Mouse (Mus musculus): ENCODE data around the gene Uap1l1. TPM values are rescaled to one million over a fixed set of nuclear protein-coding genes. Genes with fewer than 3 reads are reported as not detected.
"Not testable (repeated sequence)": the region's sequence is repeated elsewhere in the genome, so short reads cannot be mapped to it uniquely, and the experiment has no call there.

Gene Uap1l1
- total RNA-seq (2022): 10 to 100 TPM; 29.5 to 48.3 (median 31.5) TPM

DNA sequence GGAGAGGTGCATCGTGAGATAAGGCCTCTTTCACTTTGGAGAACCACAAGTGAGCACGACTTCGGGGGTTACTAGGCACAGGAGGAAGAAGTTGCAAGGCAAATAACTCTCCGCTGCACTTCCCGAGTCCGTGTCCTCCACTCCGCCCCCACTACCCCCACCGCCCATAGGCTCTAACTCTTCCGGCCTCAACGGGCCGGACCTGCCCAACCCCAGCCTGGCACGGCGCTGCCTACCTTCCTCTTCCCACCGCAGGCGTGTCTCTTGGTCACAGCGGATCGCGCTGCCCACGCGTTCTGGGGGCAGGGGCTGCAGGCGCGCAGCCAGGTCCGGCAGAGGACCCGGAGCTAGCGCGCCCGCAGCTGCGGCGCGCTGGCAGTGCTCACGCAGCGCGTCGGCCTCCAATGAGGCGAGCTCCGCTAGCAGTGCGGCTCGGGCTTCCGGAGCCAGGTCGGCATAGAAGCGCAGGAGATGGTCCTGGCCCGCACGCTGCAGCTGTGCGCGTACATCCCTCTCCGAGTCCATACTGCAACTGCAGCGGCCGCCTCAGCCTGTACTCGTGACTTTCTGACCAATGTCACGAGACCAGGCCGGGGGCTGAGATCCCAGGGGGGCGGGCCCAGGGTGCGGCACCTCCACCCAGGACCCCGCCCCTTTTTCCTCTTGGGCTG is at the start of gene Uap1l1:
TSS of gene Uap1l1 (minus strand) at position 592 of the 671 bp plus-strand sequence.
- peak; percentile 74 for DNase-seq

DNA sequence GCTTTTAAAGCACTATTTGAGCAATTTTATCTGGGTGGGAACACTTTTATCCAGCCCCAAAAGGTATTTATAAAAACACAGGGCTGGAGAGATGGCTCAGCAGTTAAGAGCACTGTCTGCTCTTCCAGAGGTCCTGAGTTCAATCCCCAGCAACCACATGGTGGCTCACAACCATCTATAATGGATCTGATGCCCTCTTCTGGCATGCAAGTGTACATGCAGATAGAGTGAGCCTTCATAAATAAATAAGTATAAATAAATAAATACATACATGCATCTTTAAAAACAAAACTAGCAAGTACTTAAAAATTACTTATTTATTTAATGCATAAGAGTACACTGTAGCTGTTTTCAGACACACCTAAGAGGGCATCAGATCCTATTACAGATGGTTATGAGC is 48.0 kb upstream of the Uap1l1 start:
- DNase-seq: not testable (repeated sequence)

DNA sequence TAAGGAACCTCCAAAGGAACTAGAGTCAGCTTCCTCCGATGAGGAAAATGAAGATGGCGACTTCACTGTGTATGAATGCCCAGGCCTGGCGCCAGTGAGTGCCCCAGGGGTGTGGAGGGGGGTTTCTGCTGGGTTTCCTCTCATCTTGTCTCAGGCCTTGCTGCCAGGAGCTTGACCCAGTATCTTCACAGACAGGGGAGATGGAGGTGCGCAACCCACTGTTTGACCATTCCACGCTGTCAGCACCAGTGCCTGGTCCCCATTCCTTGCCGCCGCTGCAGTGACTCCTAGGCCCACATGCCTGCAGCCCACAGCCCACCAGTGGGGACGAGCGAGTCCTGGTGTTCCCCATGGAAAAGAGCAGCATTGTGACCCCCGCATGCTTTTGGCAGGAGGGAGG is 43.4 kb upstream of the Uap1l1 start:
- no peak for DNase-seq

DNA sequence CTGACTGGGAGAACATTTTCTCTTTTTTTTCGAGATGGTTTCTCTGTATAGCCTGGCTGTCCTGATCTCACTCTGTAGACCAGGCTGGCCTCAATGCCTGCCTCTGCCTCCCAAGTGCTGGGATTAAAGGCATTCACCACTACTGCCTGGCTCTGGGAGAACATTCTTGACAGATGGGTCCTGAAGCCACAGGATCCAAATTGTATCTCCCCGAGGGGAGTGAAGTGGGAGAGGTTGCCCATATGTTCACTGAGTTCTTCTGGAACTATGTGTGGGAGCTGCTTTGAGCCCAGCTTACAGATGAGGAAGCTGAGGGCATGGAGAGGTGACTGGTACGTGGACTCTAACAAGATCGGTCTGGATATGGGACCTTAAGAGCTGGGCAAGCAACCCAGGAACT is 38.5 kb upstream of the Uap1l1 start:
- no peak for DNase-seq

DNA sequence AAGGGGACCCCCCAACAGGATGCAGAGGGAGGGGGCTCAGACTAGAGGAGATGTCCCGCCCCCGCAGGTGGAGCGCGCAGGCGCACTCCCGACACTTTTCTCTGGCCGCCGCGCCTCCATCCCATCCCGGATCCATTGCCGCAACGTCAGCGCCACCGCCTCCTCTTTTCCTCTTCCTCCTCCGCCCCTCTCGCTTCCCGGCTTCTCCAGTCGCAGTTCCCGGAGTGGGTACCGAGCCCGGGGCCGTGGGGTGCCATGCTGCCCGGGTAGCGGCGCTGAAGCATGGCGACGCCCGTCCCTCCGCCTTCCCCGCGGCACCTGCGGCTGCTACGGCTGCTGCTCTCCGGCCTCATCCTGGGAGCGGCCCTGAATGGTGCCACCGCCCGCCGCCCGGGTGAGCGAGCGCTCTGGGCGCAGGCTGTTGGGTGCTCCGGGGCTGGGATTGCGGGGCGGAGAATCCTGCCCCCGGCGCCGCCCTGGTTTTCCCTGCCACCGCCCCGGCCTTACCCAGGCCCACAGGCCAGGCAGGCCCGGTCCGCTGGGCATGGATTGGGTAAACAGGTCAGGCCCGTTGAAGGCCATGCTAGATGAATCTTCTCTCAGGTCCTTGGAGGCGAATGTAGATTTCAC is 37.6 kb upstream of the Uap1l1 start:
- DNase-seq: peak; percentile 77

DNA sequence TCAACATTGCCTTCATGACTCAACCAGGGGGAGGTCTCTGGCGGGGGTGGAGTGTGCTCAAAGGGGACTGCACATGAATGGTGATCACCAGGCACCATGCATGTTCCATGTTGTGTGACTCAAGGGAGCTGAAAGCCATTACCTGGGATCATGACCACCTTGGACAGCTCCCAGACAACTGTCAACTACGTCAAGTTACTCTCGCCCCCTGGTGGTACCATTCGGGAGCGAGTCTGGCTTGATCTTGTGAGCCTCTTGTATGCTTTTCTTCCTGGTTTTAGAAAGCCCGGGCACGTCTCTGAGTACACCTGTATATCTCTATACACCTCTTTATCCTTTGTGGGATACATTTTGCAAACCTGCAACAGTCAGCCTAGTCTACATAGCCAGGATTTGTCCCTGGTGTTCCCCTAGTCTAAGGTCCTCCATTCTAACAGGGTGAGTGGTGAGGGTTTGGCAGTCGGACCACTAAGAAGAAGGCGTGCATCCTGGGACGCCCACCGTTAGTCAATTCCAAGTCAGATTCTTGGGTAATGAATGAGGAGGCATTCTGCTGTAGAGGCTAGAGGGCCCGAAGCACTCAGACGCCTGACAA is 37.0 kb upstream of the Uap1l1 start:
- DNase-seq: peak; percentile 40

DNA sequence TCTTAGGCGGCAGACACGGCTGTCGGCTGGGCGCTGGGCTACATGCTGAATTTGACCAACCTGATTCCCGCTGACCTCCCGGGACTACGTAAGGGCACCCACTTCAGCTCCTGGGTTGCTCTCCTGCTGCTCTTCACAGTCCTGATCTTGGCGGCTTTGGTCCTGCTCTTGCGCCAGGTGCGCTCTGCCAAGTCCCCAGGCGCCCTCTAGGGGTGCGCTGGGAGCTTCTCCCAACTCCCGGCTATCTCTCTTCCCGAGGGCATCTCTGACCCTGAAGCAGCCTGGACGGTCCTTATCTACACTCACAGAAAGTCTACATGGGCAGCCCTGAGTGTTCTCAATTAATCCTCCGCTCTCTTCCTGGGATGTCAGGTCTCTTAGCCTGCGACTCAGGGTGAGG is 35.3 kb upstream of the Uap1l1 start:
- peak; percentile 35 for DNase-seq

DNA sequence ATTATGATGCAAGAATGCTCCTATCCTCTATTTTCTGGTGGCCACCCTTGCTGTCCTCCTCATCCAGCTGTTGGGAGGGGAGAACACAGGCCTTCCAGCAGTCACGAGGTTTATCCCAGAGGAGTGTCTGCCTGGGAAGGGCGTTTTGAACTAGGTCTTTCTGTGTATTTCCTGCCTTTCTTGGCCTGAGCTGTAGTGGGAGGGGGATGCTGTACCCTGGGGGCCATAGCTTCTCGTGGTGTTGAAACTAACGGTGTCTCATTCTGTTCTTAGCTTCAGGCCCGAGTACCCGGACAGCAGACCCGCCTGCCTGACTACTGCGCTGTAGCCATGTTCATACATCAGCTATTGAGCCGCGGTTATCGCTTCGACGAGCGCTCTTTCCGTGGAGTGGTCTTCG is 34.8 kb upstream of the Uap1l1 start:
- no peak for DNase-seq

DNA sequence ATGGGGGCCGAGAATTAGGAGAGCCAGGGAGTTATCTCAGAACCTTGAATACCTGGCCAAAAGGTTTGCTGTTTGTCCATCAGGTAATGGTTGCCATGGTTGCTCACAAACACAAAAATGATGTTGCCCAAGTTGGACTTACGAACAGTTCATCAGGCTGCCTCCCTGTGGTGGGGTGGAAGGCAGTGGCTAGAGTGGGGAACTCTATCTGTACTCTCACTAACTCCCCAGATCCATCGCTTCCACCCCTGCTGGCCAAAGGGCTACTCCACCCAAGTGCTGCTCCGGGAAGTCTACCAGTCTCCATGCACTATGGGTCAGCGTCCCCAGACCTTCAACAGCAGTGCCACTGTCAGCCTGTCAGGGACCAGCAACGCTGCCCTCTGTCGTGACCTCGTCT is 33.6 kb upstream of the Uap1l1 start, which contains the start of gene Npdc1:
TSS of gene Npdc1 (plus strand) at position 301 of the 400 bp plus-strand sequence.
- DNase-seq: no peak

DNA sequence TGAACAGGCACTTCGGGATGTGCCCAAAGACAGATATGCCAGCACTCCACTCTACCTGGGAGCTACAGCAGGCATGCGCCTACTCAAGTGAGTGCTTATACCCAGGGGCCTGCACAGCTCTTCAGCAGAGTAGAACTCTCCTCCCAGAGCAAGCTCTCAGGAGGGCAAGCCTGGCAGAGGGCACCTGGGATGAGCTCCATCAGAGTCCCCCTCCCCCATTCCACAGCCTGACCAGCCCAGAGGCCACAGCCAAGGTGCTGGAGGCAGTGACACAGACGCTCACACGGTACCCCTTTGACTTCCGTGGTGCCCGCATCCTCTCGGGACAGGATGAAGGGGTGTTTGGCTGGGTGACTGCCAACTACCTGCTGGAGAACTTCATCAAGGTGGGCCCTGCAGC is 32.6 kb upstream of the Uap1l1 start:
- no peak for DNase-seq

DNA sequence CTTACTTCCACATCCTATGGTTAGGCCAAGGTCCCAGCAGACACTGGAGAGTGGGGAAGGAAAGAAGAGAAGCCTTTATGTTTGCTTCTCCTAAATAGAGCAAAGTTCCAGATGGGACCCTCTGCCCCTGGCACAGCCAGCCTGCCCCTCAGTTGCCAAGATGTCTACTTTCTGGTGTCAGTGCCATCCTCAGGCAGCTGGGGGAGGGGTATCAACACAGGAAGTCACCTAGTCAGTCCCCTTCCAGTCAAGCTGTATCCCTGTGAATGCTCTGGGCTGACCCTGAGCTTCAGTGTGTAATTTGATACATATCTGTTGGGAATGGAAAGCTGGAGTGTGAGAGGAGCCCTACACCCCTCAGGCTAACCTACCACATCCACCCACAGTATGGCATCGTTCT is 31.5 kb upstream of the Uap1l1 start:
- no peak for DNase-seq

DNA sequence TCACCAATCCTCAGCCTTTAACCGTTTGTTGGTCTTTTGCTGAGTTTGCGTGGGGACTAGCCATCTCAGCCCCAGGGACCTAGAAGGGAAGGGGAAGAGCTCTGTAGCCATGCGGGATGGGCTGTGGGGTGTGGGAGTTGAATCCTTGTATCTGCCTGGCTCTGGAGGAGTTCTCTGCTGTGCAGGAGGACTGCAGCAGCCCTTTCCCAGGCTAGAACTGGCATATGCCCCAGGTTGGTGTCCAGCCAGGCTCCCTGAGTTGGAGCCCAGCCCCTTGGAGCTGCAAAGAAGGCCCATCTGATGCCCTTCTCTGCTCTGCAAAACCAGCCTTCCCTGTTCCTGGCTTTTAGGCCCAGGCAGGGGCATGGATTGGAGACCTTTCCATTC is 31.1 kb upstream of the Uap1l1 start:
- no peak for DNase-seq

DNA sequence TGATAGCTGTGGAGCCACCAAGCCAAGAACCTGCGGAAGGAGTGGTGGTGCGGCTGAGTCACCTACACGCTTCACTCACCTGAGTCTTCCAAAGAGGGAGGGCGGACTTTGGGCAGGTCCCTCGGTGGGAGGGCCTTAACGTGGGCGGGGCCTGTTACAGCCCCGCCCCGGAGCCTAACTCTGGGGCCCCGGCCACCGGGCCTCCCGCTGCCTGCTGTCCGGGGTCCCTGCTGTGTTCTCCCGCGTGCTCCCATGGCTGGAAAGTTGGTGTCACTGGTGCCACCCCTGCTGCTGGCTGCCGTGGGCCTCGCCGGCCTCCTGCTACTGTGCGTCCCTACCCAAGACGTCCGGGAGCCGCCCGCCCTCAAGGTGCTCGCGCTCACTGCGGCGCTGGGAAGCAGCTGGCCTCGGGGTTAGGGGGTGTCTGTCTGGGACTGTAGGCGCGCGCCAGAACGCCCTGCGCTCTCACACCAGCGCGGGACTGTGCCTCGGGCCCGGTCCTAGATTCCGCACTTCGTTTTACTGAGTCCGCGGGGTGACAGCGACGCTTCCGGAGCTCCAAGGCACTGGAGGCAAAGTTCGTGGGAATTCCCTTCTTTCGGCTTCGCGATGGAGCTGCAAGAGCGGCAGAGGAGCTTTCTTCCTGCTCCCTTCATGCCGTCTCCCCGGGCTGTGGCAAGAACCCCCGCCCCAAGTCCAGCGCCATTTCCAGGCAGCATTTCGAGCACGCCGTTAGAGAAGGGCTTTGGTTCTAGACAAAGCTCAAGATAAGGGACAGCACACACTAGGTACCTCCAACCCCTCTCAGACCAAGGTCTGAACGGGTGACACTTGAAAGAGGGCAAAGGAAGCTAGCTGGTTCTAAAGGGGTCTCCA is 30.5 kb upstream of the Uap1l1 start, which contains the start of gene Entpd2:
TSS of gene Entpd2 (plus strand) at position 154 of the 876 bp plus-strand sequence.
- no peak for DNase-seq

DNA sequence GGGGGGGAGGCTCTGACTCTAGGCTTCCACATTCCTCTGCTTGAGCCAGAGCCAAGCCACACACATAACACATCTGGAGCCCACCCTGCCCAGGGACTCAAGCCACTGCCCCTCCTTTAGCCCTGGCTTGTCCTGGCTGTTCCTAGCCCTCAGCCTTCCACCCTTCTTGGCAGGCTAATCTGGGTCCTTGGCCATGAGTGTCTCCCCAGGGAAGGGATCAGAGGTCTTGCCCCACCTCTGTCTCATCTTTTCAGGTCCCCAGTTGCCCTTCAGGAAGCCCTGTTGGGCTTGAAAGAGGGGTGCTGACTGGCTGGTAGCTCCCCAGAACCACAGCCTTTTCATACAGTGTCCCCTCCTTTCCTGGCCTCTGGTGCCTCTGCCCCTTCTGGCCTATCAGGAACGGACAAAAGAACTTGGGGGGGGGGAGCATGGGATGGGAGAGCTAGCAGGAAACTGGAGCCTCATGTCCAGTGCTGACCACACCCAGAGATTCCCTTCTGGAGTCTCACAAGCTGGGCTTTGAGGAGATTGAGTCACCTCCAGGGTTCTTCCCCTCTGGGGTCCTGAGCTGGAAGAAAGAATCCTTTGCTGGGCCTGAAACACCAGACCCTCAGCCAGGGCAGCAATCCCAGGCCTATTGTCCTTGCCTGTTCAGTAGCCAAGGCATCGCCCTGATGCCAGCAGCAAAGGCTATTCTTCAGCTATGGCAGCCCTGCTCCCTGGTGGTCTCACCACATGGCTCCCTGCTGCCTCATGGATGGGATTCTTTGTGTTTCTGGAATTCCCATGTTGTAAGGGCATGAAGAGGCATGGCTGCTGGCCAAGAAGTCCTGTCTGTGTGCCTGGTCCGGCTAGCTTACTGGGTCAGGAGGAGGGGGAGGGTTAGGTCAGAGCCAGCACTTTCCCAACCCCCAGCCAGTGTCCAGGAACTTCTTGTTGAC is 29.1 kb upstream of the Uap1l1 start:
- DNase-seq: no peak

DNA sequence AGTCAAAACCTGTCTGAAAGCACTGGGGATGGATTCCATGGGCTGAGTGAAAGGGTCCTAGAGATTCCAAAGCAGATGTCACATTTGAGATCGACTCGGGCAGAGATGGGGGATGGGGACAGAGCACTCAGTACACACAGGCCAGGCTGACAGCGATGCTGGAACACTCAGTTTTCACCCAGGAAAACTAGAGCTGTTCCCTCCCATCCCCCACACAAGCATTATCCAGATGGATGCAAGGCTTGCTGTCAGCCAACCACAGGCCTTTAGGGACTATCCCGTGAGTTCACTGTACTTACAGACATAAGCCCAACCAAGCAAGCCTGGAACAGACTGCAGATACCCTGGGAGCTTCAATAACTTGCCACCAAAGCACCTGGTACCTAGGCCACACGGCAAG is 25.8 kb upstream of the Uap1l1 start:
- DNase-seq: no peak

DNA sequence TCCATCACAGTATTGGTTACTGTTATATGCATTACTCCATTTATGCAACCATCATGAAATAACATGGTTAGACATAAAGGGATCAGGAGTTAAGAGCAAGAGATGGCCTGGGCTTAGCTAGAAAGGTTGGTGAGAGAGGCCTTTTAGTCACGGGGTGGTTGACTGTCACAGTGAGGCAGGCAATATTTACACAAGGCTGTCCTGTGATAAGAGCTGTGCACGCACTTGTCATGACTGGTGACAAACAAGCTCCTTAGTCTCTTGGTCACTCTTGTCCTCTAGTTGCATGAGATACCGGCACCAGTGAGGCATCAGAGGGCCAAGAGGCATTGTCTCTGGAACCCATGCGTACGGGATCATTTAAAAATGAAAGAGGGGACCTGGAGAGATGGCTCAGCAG is 19.0 kb upstream of the Uap1l1 start:
- DNase-seq: no peak

DNA sequence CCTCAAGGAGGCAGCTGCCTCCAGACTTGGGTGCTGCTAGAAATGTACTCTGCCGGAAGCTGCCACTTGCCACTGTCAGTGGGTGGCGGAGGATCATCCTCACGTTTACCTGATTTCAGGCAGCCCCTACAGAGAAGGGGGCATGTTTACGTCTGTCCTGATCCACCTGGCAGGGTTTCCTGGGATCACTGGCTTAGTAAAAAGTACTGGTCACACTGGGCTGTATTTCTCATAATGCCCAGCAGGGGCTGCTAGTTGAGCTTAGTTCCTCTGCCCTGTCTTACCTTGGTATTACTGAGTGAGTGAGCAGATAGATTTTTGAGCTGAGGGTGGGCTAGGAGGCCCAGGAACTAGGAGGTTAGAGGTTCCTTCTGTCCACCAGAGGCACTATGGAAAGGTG is 11.1 kb upstream of the Uap1l1 start:
- no peak for DNase-seq

DNA sequence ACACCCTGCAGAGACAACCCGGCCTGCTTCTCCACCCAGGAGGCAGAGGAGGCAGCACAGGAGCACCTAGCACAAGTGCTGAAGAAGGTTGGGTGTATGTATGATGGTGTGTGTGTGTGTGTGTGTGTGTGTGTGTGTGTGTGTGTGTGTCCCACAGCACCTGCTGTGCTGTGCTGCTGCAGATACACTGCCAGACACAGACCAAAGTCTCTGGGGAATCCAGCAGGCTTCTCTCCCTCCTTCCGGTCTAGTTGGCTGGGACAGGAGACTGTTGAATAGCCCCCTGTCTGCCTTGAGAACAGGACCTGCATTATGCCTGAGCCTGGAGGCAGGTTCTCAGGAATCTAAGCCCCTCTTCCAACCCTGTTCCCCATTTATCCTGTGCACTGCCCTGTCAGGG is 7.9 kb upstream of the Uap1l1 start:
- no peak for DNase-seq

DNA sequence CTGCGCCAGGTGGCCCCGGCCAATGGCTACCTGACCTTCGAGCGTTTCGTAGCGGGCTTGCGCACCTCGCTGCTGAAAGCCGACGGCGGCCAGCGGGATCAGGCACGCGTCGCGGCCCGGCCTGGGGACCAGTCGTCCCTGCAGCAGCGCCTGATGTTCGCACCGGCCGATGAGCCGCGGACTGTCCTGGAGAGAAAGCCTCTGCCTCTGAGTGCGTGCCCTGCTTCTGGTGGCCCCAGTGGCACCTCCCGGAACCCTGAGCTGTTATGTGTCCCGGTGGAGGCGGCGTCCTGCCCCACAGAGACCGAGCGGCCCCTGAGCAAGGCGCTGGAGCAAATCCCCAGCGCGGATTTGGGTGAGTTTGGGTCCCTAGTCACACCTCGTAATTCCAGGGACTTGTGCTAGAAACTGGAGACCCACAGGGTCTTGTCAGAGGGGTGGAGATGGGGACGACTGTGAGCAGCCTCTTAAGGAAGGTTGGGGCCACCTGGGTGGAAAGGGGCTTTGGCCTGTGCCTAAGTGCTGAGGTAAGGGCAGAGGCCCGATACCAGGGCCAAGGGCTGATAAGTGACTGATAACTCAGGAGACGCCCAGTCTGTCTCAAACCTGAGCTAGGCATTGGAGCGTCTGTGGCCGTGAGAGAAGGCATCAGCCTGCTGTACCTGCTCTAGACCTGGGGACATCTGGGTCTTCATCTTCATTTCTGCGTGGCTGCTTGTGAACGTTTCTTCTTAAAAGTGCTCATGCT is 7.3 kb upstream of the Uap1l1 start:
- no peak for DNase-seq

DNA sequence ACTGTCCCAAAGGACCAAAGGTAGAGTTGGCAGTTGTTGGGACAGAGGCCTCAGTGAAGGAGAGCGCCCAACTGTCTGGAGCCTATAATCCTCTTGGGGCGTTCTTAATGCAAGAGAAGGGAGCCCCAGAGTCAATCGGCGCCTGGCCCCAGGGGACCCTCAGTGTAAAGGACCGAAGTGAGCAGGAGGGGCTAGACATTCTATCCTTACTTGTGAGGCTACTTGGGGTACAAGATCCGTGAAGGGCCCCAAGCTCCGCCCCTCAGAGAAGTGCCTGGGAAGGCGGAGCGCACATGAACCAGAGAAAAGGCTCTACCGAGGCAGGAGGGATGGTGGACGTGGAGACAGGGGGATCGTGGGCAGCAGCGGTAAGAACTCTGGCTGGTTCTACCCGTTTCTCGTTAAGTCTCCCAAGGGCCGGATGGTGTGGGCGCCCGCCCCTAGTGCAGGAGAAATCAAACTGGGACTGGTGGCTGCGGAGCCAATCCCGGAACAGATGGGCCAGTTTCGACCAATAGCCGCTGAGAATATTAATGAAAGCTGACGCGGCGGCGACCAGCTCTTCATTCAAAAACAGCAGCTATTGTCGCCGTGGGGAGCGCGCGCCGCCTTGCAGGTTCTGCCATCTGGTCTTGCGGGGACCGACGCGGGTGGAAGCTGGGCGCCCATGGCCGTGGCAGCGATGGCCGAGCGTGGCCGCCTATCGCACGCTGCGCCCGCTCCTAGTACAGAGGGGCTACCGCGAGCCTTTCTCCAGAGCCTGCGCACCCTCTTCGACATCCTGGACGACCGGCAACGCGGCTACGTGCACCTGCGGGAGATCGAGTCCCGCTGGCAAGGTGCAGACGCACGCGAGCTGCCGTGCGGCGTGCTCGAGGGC is 6.5 kb upstream of the Uap1l1 start, which contains the start of gene Sapcd2:
TSS of gene Sapcd2 (plus strand) at position 558 of the 880 bp plus-strand sequence.
- peak; percentile 78 for DNase-seq
